Comparison of ENCODE assay signal across 10 mouse cellular contexts in genomic region chr13:68999826-69000225, GRCm38 (mm10). TPM values are rescaled to one million over a fixed set of nuclear protein-coding genes. Genes with fewer than 3 reads are reported as not detected.
DNase-seq lines count a peak whose midpoint lies in the region; ATAC-seq and TF ChIP-seq lines count a peak whose summit lies in the region.
"Had no signal": no experiment of that assay in that cellular context is flagged by ENCODE, and none has a peak within 500 bp of the region (broad histone marks: within the 10 kb centered on the region; RNA-seq: fewer than 3 reads in every experiment).

No protein-coding gene starts in this region.

- 44% methylated on average over 5 of the region's 5 CpGs for WGBS in heart, embryonic 12.5 days
- WGBS in hindbrain, embryonic 10.5 days: 38% methylated on average over 5 of the region's 5 CpGs
- WGBS in liver, postnatal 0 days (ENCODE audit: insufficient replicate concordance): 47% methylated on average over 5 of the region's 5 CpGs

- TF ChIP-seq EP300 in ES-Bruce4 (IDR thresholded peaks at IDR 0.05; ENCODE audit: insufficient read depth, low read depth, low read length): no peak
- no peak for TF ChIP-seq EP300 in liver, postnatal 0 days (IDR thresholded peaks at IDR 0.05; ENCODE audit: low read depth)

- no peaks in the 10 kb centered on the region for H3K36me3 ChIP-seq in heart, embryonic 12.5 days
- no peaks in the 10 kb centered on the region for H3K36me3 ChIP-seq in ES-Bruce4 (ENCODE audit: control insufficient read depth, insufficient read depth, low read length, poor library complexity, severe bottlenecking)
- no peaks in the 10 kb centered on the region for H3K36me3 ChIP-seq in hindbrain, embryonic 10.5 days
- H3K36me3 ChIP-seq in liver, postnatal 0 days (replicated peaks; ENCODE audit: insufficient read depth, low read length): no peaks in the 10 kb centered on the region

- peak overlapping the region; percentile 73; the same call in 1 of the 2 replicates for H3K9ac ChIP-seq in heart, embryonic 12.5 days
- peak overlapping the region; percentile 73 for H3K9ac ChIP-seq in ES-Bruce4 (ENCODE audit: low read depth, poor library complexity, severe bottlenecking)
- no peak overlapping the region for H3K9ac ChIP-seq in liver, postnatal 0 days (replicated peaks)

- ATAC-seq in heart, embryonic 12.5 days (ENCODE audit: insufficient number of reproducible peaks, low FRiP score): no peak
- no peak for ATAC-seq in liver, postnatal 0 days
- ATAC-seq in inflammation-experienced regulatory T-cells, adult 6 months: no peak

- H3K27ac ChIP-seq in heart, embryonic 12.5 days (ENCODE audit: poor library complexity, severe bottlenecking): no peak overlapping the region
- H3K27ac ChIP-seq in ES-Bruce4 (ENCODE audit: insufficient read depth, low read length): no peak overlapping the region
- peak overlapping the region; percentile 82; the same call in 1 of the 2 replicates for H3K27ac ChIP-seq in hindbrain, embryonic 10.5 days
- H3K27ac ChIP-seq in liver, postnatal 0 days (ENCODE audit: low read depth): no peak overlapping the region

- no peaks in the 10 kb centered on the region for H3K9me3 ChIP-seq in heart, embryonic 12.5 days (replicated peaks)
- no peaks in the 10 kb centered on the region for H3K9me3 ChIP-seq in ES-Bruce4 (replicated peaks; ENCODE audit: control insufficient read depth, insufficient read depth, low read length, poor library complexity, severe bottlenecking)
- H3K9me3 ChIP-seq in hindbrain, embryonic 10.5 days: no peaks in the 10 kb centered on the region
- H3K9me3 ChIP-seq in liver, postnatal 0 days (ENCODE audit: low read length): no peaks in the 10 kb centered on the region

- peak overlapping the region; percentile 94 for H3K4me2 ChIP-seq in heart, embryonic 12.5 days
- peak overlapping the region; percentile 68 for H3K4me2 ChIP-seq in liver, postnatal 0 days (ENCODE audit: low read depth, low read length)

- H3K4me3 ChIP-seq in heart, embryonic 12.5 days: peak overlapping the region; percentile 69
- peak overlapping the region; percentile 46 for H3K4me3 ChIP-seq in ES-Bruce4 (ENCODE audit: low read depth, low read length)
- H3K4me3 ChIP-seq in hindbrain, embryonic 10.5 days: peak overlapping the region; percentile 69
- peak overlapping the region; percentile 45; the same call in 1 of the 2 replicates for H3K4me3 ChIP-seq in liver, postnatal 0 days (ENCODE audit: low read depth, low read length)
- H3K4me3 ChIP-seq: erythroblast, embryonic 14.5 days had no signal

- H3K27me3 ChIP-seq in heart, embryonic 12.5 days (replicated peaks): peaks cover 55% of the 10 kb centered on the region
- peaks cover 5% of the 10 kb centered on the region; the same call in 1 of the 2 replicates for H3K27me3 ChIP-seq in ES-Bruce4 (ENCODE audit: control insufficient read depth, insufficient read depth, low read length, poor library complexity, severe bottlenecking)
- H3K27me3 ChIP-seq in hindbrain, embryonic 10.5 days (ENCODE audit: insufficient read depth, poor library complexity, severe bottlenecking): peaks cover 48% of the 10 kb centered on the region
- peaks cover 29% of the 10 kb centered on the region for H3K27me3 ChIP-seq in liver, postnatal 0 days (ENCODE audit: insufficient read depth, low read length)

- no peak for TF ChIP-seq CTCF in ES-Bruce4 (IDR thresholded peaks at IDR 0.05; ENCODE audit: low read depth, low read length)
- TF ChIP-seq CTCF in liver, postnatal 0 days (IDR thresholded peaks at IDR 0.05; ENCODE audit: low read depth): no peak

- DNase-seq in heart, postnatal 10 days: no peak
- no peak for DNase-seq in hindbrain, embryonic 10.5 days (ENCODE audit: low spot score)
- DNase-seq in liver, postnatal 0 days: no peak
- DNase-seq in adrenal gland, postnatal 4 days (ENCODE audit: low spot score in 2 of 2): no peak
- no peak for DNase-seq in B cell, adult 2 months

- intact Hi-C loops in heart, postnatal 10 days (cut with DNase I): loop anchor here (10.0 kb wide), 1 partner anchor 395 kb away; no protein-coding TSS in a partner anchor

- H3K4me1 ChIP-seq in heart, embryonic 12.5 days (replicated peaks): peaks cover 12% of the 10 kb centered on the region
- peaks cover 2% of the 10 kb centered on the region for H3K4me1 ChIP-seq in ES-Bruce4 (ENCODE audit: control insufficient read depth, insufficient read depth, low read length)
- H3K4me1 ChIP-seq in hindbrain, embryonic 10.5 days (replicated peaks): peaks cover 21% of the 10 kb centered on the region
- peaks cover 4% of the 10 kb centered on the region; the same call in 1 of the 2 replicates for H3K4me1 ChIP-seq in liver, postnatal 0 days (ENCODE audit: insufficient read depth)

- no peak for TF ChIP-seq POLR2A in ES-Bruce4 (IDR thresholded peaks at IDR 0.05; ENCODE audit: insufficient read depth, low read length)

RNA-seq across cellular contexts. Expression of gene Adcy2, which starts 0.5 kb away (rescaled TPM):
- polyA plus RNA-seq in heart, embryonic 12.5 days (2016; fragmentation: Nextera tagmentation; extraction: Ambion mirVana): 0.57 and 0.97 TPM in 2 replicates
- total RNA-seq in heart, postnatal 10 days (2021): 1 to 10 TPM in 1 of 2 experiments, under 1 TPM in 1; 0.92 to 1.4 TPM
- polyA plus RNA-seq in ES-Bruce4 (2011; ENCODE audit: insufficient read depth, insufficient read length, low read depth, missing spikeins): 2.2 and 2.3 TPM in 2 replicates
- polyA plus RNA-seq in hindbrain, embryonic 10.5 days (2016; fragmentation: Nextera tagmentation; extraction: Ambion mirVana): 0.81 and 1.5 TPM in 2 replicates
- 0.31 and 0.44 TPM in 2 replicates for polyA plus RNA-seq in liver, postnatal 0 days (2015; fragmentation: Nextera tagmentation; extraction: Ambion mirVana)
- polyA plus RNA-seq in inflammation-experienced regulatory T-cells, adult 6 months (2017; shearing (Covaris generic)): not detected
- total RNA-seq in adrenal gland, postnatal 4 days (2021): 1 to 10 TPM; 3.2 to 3.3 TPM
- polyA plus RNA-seq: C2C12; erythroblast, embryonic 14.5 days had no signal
